Mouse (Mus musculus): Measurements from ENCODE around the gene Cd300ld4.
"Not testable (repeated sequence)": the region's sequence is repeated elsewhere in the genome, so short reads cannot be mapped to it uniquely, and the experiment has no call there.

Cd300ld4 gene

DNA sequence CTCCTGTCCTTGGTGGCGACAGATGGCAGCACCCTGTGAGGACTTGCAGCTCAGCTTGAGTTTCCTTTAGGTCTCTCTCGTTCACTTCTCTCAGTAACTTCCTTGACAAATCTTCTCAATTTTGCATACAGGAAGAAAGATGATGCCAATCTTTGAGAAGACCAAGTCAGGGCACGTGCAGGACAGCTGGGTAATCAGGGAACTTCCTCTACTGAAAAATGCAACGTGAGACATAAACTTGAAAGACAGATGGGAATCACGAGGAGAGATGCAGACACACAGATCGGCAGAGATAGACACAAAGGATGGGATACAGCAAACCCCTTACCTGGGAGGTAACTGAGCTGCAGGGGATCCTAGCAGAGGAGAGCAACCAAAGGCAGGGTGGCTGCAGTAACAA lies at the start of gene Cd300ld4:
TSS of gene Cd300ld4 (minus strand) at position 101 of the 400 bp plus-strand sequence.
- DNase-seq (ENCODE audit: extremely low spot score, low read depth, low spot score) = not testable (repeated sequence)

DNA sequence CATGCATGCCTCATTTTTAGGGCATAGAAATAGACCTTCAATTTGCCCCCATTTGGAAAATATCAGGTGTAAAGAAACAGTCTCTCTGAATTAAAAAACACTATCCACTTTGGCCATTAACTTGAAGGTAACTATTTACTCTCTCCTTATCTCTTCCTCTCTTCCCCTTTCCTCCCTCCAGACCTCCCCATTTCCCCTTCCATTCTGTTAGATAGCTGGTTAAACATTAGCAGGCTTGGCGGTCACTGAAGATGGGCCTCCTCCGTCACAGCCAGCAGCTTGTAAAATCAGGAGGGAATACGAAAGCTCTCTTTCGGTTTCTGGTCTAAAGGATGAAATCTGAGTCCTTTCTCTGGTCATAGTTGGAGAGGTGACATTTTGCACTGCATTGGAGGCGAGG lies 49.0 kb upstream of the Cd300ld4 start:
- DNase-seq (ENCODE audit: extremely low spot score, low read depth, low spot score) = no peak

- no peak for DNase-seq (ENCODE audit: extremely low spot score, low read depth, low spot score)
Measured at GRCm38 (mm10) chr11:115075407-115075806, 48.6 kb upstream of the Cd300ld4 start.

DNA sequence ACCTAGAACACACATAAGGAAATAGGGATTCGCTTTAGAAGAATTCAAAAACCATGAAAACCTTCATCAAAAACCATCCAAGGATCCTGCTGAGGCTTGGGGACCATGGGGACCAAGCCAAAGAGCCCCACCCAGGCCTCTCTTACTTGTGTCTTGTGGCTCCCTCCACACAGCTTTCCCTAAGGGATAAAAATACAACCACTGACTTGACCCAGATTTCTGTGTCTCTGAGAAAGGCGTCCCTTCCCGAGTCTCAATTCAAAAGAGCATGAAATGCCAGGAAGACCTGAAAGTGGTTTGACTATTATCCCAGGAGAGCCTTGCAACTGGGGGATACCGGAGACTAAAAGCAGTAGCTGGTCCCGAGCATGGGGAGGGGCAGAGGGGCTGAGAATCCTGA lies 46.2 kb upstream of the Cd300ld4 start:
- DNase-seq (ENCODE audit: extremely low spot score, low read depth, low spot score) = no peak

- DNase-seq (ENCODE audit: extremely low spot score, low read depth, low spot score) = no peak
Measured at GRCm38 (mm10) chr11:115071631-115072294, 45.0 kb upstream of the Cd300ld4 start.

DNA sequence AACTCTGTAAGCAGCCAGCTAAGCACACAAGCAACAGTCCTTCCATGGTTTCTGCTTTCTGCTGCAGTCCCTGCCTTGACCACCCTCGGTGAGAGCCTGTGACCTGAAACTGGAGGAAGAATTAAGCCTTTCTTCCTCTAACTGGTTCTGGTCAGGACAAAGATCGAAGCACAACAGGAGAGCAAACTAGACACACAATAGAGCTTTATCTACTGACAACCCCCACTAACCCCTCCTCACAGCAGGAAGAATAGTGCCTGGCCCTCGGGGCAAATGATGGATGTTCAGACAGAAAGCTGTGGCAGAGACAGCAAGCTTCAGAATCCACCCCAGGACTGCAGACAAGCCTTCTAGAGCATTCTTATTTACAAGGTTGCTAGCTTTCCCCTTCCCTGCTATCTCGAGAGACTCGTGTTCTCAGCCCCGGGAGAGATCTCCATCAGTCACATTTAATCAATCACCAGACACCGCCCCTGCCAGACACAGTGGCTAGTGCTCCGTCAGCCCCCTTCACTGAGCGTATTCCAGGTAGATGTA lies 44.3 kb upstream of the Cd300ld4 start:
- no peak for DNase-seq (ENCODE audit: extremely low spot score, low read depth, low spot score)

DNA sequence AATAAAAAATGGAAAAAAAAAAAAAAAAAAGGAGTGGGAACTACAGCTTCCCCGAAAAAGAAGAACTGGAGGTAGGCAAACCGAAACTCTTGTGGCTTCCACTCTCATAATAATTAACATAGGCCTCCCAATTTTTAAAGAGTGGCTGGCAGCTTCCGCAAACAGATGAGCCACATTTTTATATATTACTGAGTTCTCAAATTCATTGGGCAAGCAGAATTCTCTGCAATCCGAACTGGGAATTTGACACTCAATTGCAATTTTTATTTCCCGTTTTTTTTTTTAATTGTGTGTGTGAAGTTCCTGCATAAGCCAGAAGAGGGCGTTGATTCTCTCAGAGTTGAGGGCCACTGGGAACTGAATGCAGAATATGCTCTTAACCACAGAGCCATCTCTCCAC lies 40.0 kb upstream of the Cd300ld4 start:
- DNase-seq (ENCODE audit: extremely low spot score, low read depth, low spot score) = no peak

GRCm38 (mm10) chr11:115062077-115062476 lies 35.3 kb upstream of the Cd300ld4 start, which contains the start of gene Cd300e:
Gene Cd300e (minus strand): TSS chr11:115062177.
- no peak for DNase-seq (ENCODE audit: extremely low spot score, low read depth, low spot score)

DNA sequence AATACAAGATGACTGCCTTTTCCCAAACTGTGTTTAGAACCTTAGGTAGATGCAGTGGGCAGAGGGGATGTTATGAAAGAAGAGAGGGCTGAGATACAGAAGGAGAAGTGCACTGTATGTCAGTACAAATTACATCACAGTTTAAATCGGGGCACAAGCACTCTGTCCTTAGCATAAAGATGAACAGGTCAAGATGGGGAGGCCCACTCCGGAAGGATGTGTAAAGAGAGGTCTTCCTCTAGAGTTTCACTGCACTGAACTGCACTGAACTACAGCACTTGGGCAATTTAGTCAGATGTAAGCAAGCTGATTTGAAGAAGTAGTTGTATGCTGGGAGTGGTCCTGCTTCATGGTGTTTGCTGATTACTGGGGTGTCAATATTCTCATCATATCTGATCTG lies 33.0 kb upstream of the Cd300ld4 start:
- no peak for DNase-seq (ENCODE audit: extremely low spot score, low read depth, low spot score)

DNA sequence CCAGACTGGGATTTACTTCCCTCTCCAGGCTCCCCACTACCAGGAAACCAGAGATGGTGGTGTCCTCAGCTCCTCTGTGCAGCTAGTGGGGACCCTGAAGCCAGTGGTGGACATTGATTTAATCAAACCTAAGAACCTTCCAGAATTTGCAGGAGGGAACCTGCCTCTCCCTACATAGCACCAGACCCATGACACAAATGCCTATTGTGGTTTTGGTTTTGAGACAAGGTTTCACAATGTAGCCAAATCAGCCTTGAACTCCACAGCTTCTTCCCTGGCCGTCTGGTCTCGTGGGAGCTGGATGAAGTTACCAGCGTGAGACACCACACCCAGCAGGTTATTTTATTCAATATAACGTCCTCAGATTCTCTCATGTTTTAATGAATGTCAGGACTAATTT lies 31.9 kb upstream of the Cd300ld4 start:
- DNase-seq (ENCODE audit: extremely low spot score, low read depth, low spot score) = no peak

DNA sequence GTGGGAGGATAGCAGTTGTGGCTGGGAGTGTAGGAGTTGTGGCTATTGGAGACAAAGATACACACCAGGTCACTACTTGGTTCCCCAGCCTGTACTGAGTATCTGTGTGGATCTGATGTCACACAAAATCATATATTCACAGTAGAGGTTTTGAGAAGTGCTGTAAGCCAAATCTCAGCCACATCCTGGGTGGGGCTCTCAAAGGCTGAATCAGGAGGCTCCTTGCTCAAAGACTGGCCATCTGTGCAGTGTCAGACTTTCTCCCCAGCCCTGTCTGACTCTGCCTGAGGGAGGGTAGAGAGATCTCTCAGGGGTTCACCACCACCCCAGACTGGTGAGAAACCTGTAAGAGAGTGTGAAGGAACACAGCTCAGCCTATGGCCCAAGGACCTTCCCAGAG lies 27.7 kb upstream of the Cd300ld4 start:
- no peak for DNase-seq (ENCODE audit: extremely low spot score, low read depth, low spot score)

DNA sequence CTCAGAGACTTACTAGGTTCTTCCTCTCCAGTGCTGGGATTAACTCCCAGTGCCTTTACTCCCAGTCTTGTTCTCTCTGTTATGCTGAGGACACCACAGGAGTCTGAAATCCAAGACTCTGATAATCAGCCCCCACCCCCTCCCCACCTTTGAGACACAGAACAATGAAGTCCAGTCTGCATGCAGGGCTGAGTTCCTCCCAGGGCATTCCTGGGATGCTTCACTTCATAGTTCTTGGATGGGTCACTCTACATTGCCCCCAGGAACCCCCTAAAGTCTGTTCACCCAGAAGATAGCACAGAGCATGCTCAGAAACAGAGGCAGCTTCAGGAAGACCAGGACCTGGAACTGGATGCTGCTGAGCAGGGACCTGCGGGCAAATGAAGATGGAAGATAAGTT lies 26.2 kb upstream of the Cd300ld4 start:
- no peak for DNase-seq (ENCODE audit: extremely low spot score, low read depth, low spot score)

DNA sequence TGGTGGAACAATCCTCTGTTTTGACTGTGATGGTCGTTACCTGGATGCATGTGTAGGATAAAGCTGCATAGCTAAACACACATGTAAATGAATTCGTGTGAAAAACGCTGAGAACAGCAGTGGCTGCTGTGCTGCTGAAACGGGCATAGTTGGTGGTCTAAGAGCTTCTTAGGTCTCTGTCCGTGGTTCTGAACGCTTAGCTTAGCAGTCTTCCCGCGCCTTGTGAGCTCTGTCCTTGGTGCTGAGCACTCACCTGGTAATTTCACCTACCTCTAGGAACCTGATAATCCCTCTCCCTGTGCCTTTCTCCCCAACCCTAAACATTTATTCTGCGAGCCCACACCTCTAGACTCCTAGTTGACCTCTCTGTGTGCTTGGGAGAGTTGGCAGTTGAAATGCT lies 25.4 kb upstream of the Cd300ld4 start:
- peak; percentile 53 for DNase-seq (ENCODE audit: extremely low spot score, low read depth, low spot score)

DNA sequence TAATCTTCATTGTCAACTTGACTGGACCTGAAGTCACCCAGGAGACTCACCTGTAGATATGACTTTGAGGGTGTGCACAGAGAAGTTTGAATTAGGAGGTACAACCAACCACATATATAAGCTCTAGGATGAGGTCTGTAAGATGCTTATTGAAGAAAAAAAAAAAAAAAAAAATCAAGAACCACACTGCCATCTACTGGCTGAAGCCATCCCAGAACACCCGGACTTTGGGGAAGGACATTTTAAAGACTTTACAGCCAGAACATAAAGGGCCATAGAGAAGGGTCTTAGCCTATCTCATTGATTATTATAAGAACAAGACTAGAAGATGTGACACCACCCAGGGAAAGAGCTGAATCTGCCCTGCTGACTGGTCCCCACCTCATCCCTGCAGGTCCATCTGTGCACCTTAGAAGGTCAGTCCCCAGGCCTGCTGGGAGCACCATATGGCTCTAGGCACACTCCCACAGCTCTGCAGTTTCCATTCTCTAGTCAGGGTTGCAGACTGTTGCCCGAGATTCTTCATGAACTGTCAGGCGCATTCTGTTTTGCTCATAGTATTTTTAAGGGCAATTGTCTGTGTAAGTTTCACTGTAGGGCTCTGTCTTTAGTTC lies 22.6 kb upstream of the Cd300ld4 start:
- no peak for DNase-seq (ENCODE audit: extremely low spot score, low read depth, low spot score)

GRCm38 (mm10) chr11:115048259-115048658 lies 21.4 kb upstream of the Cd300ld4 start, which contains the start of gene Cd300ld3:
Gene Cd300ld3 (minus strand): TSS chr11:115048409.
- DNase-seq (ENCODE audit: extremely low spot score, low read depth, low spot score) = no peak

GRCm38 (mm10) chr11:115037669-115038068 lies 10.9 kb upstream of the Cd300ld4 start, which contains the start of gene Cd300ld5:
Gene Cd300ld5 (minus strand): TSS chr11:115037769.
- DNase-seq (ENCODE audit: extremely low spot score, low read depth, low spot score) = not testable (repeated sequence)

DNA sequence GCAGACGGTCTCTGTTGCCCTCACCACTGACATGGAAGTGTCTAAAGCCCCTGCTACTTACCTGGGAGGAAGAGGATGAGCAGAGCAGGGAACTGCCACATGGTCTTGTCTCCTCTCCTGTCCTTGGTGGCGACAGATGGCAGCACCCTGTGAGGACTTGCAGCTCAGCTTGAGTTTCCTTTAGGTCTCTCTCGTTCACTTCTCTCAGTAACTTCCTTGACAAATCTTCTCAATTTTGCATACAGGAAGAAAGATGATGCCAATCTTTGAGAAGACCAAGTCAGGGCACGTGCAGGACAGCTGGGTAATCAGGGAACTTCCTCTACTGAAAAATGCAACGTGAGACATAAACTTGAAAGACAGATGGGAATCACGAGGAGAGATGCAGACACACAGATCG lies 10.7 kb downstream of the Cd300ld4 start, which contains the start of gene Cd300ld2:
TSS of gene Cd300ld2 (minus strand) at position 101 of the 400 bp plus-strand sequence.
- not testable (repeated sequence) for DNase-seq (ENCODE audit: extremely low spot score, low read depth, low spot score)

DNA sequence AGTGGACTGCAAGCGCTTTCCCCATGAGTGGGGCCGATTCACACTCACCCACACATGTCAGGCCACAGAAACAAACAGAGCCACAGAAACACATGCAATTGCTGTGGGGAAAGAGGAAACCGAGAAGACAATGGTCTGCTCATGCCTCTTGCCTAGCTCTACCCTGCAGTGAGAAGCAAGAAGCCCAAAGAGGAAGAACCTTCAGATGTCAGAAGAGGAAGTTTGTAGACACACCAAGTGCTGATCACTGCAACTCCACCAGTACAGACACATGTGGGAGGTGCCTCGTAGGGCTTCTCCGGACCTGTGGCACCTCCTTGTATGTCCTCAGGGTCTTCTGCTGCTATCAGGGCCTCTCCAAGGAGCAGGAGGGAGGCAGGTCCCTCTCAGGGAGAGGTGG lies 22.7 kb downstream of the Cd300ld4 start:
- DNase-seq (ENCODE audit: extremely low spot score, low read depth, low spot score) = no peak

DNA sequence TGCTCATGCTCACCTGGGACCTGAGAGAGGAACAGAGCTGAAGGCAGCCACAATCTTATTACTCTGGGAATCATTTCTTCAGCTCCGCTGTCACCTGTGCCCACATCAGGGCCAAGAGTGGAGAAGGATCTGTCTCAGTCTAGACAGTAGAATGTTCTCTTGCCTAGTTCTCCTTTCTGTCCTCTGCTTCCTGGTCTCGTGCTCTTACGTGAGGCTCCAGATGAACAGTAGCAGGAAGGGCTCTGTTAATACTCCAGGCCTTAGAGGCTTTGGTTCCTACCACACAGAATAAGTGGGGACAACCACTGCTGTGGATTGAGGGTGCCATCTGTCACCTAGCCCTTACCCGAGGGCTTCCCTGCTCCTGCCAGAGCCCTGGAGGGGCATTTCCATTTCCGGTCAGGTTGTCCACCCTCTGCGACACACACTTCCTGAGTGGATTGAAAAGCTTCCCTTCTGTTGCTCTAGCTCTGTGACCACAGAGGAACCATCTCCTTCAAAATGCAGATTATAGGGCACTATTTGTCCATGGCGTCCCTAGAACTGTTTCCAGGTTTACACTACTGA lies 25.3 kb downstream of the Cd300ld4 start, which contains the start of gene Cd300c2:
TSS of gene Cd300c2 (minus strand) at position 407 of the 567 bp plus-strand sequence.
- no peak for DNase-seq (ENCODE audit: extremely low spot score, low read depth, low spot score)

DNA sequence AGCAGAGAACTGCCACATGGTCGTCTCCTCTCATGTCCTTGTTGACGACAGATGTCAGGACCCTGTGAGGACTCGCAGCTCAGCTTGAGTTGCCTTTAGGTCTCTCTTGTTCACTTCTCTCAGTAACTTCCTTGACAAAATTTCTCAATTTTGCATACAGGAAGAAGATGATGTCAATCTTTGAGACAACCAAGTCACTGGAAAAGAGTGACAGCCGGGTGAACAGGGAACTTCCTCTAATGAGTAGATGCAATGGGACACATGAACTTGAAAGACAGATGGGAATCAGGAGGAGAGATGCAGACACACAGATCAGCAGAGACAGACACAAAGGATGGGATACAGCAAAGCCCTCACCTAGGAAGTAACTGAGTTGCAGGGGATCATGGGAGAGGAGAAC lies 37.0 kb downstream of the Cd300ld4 start, which contains the start of gene Cd300ld:
TSS of gene Cd300ld (minus strand) at position 130 of the 400 bp plus-strand sequence.
- DNase-seq (ENCODE audit: extremely low spot score, low read depth, low spot score) = no peak

GRCm38 (mm10) chr11:114981866-114982265 lies 44.9 kb downstream of the Cd300ld4 start:
- no peak for DNase-seq (ENCODE audit: extremely low spot score, low read depth, low spot score)

- DNase-seq (ENCODE audit: extremely low spot score, low read depth, low spot score) = no peak
Measured at GRCm38 (mm10) chr11:114972726-114973125, 54.1 kb downstream of the Cd300ld4 start.
